Mouse (Mus musculus): Measurements from ENCODE around the gene Gtf3c1.

Gtf3c1 gene

DNA sequence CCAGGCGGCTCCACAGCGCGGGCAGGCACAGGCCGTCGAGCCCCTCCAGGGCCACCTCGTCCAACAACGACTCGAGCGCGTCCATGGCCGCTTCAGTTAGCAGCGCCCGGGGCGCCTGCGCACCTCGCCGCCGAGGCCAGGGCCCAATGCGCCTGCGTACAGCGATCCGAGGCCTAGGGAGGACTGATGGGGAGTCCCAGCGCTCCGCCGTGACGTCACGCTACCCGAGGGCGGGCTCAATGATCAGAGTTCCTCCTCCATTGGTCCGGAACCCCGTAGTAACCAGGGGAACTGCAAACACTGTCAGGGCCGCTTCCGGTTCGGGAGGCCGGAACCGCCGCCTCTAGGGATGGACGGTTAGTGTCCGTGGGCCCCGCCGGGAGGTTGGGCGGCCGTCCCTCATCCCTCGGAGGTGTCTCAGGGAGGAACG lies at the start of gene Gtf3c1, which contains the start of gene D430042O09Rik:
Gene Gtf3c1, minus strand, starts transcription at position 188 of the 430 bp plus-strand sequence.
Gene D430042O09Rik, plus strand, starts transcription at position 296 of the 430 bp plus-strand sequence.
- DNase-seq (ENCODE audit: low read depth) = peak; percentile 100

DNA sequence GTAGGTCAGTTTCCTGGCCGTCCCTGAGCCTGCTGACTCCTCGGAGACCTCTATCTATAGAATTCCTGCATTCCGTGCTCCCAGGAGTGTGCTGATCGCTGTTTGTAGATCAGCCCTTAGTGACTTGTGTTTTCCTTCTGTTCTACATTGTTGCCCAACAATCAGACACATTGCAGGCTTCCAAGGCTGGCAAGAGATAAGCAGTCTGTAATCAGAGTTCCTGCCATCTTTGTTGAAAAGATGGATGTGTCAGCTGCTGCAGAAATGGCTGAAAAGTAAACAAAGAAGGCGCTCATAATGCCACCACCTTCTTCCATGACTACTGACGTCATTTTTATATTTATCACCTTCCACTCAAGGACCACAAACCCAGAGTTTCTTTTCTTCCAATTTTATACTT lies 49.2 kb upstream of the Gtf3c1 start:
- DNase-seq (ENCODE audit: low read depth) = no peak

DNA sequence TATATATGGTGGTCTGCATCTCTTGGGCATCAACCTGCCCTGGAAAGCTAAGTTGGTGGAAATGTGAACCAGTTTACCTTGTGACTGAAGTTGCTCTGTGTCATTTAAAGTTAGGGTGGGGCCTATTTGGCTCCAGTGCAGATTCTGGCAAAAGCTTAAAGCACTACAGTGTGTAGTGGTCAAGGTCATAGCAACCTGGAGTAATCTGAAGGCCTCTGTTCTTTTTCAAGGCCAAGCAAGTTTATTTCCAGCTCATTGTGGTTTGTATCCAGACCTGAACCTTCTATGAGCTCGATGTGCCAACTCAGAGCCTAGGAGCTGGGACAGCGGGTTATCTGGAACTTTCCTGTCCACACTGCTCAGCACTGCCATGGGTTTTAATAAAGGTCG lies 45.7 kb upstream of the Gtf3c1 start:
- no peak for DNase-seq (ENCODE audit: low read depth)

DNA sequence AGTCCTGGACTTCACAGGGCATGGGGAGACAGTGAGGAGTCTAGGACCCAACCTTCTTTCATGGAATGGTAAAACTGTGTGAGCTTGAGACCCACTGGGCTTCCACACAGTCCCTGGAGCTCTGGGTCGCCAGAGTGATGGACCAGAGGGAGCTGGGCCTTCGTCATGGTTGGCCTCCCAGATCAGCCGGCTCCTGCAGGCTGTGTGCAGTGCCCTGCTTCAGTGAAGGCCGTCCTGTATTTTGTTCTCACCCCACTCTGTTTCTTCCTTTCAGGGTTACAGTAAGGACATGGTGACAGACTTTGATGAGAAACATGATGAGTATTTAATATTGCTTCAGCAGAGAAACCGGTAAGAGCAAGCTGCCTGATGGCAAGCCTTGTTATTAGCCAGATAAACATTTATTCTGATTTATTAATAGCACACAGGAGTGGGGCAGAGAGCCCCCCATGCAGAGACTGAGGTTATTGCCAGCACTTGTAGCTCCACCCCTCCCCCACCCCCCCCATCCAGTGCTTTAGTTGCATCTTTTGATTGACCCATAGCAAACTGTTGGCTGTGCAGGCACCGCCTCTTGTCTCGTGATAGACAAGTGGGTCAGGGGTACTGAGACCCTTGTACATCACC lies 45.2 kb upstream of the Gtf3c1 start:
- DNase-seq (ENCODE audit: low read depth) = no peak

DNA sequence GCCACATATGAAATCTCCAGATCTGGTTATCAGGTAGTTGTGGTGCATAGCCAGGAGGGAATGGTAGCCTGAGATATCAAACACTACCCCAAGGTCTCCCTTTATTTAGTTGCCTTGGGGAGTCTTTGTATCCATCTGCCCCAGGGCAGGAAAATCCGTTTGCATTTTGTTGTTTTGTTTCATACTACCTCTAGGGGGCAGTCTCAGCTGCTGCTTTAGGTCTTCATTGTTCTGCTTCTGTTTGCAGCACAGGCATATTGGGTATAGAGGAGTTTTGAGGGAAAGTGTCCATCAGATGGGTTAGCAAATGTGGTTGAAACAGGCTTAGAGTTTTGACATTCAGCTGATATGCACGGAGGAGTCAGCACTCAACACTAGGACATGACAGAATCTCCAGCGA lies 40.6 kb upstream of the Gtf3c1 start:
- DNase-seq (ENCODE audit: low read depth) = peak; percentile 18

DNA sequence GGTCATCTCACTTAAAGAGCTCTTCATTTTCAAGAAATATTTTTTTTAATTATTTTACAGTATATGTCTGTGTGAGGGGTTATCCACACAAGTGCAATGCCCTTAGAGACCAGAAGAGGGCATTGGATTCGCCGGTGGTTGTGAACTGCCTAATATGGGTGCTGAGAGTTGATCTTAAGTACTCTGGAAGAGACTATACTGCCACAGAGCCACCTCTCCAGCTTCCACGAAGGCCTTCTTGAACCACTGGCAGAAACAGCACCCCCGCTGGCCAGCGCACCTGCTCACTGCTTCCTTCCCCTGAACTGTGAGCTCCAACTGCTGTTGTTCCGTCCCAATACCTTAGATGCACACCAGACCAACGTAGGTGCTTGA lies 39.7 kb upstream of the Gtf3c1 start:
- no peak for DNase-seq (ENCODE audit: low read depth)

DNA sequence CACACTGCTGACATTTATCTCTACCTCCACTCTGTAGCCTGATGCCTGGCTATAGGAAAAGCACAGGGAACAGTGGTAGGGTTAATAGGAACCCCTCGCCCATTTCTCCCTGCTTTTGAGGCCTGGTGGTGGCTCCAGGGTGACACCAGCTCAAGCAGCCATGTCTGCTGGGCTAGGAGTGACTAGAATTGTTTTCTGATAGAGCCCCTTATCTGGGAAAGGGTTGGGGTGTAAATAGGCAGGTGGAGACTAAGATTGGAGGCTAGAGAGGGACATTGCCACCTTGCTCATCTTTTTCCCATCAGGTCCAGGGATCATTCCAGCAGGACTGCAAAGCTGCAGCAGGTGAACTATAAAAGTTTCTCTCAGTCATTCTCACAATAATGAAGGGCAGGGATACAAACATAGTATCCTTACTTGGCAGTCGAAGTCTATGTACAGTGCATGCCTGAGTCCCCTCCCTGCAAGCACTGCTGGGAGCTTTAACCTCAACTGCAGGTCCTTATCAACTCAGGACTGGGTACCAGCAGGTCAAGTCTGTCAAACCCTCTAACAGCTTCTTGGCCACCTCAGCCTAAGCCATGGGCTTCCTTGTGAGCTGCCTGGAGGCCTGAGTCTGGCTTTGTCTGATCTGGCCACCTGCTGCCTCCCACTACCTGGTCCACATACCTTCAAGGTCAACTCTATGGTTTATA lies 39.2 kb upstream of the Gtf3c1 start:
- no peak for DNase-seq (ENCODE audit: low read depth)

DNA sequence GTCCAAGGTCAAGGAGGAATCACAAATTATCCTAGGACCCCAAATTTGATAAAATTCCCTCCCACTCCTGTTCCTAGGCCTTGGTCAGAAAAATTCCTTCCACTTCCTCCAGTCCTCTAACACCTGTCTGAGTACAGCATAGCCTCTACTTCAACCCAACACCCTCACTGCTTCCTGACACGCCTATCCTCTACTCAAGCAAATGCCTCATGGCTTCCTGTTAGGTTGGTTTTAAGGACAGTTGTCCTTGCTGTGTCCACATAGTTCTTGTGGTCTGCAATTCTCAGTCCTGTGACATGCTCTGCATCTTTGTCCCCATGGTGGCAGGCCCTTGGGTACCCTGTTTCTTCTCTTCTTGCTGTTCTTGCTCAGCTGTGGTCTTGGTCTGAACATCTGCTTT lies 37.2 kb upstream of the Gtf3c1 start:
- DNase-seq (ENCODE audit: low read depth) = no peak

DNA sequence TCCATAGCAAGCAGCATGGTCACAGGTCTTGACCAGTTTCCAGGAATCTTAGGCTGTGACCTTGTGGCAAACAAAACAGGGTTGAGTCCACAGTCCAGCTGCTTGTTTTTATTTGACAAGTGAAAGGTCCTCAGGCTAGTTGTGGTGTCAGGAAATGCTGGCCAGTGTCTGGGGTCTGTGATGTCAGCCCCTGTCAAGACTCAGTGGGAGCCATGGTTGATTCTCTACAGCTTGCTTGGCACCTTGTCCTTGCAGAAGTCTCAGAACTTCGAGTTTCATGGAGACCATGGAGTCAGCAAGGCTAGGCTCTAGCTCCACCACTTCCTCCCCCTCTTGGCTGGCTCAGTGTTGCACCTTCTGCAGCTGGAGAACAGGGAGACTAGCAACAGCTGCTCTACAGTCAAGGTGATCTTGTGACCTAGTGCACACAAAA lies 33.7 kb upstream of the Gtf3c1 start:
- no peak for DNase-seq (ENCODE audit: low read depth)

DNA sequence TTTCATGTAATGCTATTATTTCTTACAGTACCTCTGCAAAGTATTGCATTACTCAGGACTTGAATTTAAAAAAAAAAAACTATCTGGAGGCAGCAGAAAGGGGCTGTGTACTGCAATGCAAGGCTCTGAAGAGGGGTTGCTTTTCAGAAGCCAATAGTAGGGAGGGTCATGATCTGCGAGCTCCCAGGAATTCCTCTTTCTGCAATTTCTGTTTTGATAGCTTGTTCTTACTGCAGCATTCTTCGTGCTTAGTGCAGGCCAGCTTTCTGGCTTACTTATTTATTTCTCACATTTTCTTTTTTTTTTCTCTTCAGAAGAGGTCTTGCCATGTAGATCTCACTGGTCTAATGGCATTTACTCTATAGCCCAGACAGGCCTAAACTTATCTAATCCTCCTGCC lies 32.9 kb upstream of the Gtf3c1 start:
- DNase-seq (ENCODE audit: low read depth) = no peak

DNA sequence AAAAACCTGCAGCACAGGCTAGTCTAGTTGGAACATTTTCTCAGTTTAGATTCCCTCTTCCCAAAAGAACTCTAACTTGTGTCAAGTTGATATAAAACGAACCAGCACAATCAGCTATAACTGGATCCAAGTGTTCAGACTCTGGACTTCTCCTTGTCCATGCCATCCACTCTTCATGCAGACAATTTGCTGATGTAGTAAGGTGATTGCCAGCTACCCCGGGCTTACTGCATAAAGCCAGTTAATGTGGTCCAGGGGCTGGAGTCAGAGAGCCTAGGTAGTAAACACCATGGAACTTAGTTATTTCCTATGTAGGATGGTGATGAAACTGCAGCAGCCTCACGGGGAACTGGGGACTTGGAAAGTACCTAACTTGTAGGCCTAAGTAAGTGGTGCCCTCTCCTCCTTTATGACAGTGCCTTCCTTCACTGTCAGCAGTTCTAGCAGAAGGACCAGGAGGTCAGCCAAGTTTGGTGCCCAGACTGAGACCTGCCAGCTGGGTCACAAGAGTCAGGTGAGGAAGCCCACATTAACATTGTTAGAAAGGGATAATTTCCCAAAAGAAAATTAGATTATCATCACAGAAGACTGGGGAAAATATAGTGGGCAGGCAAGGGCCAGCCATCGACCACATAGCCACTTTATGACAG lies 28.9 kb upstream of the Gtf3c1 start:
- DNase-seq (ENCODE audit: low read depth) = no peak

DNA sequence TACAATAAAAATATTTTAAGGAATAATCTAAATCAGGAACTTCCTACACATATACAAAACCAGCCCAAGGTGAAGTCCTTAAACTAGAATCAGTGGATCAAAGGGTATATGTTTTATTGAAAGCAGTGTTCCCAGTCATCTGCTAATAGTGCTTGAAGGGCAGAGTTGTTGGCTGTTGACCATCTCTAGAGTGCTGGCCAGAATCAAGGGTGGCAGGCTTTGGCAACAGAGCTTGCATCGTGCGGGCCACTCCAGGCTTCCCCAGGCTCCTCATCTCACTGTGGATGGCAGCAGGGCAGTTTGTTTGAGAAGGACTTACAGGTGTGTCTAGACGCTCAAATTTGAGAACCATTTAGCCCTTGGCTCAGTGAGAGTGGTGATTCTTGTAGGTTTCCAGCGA lies 26.2 kb upstream of the Gtf3c1 start:
- DNase-seq (ENCODE audit: low read depth) = no peak

DNA sequence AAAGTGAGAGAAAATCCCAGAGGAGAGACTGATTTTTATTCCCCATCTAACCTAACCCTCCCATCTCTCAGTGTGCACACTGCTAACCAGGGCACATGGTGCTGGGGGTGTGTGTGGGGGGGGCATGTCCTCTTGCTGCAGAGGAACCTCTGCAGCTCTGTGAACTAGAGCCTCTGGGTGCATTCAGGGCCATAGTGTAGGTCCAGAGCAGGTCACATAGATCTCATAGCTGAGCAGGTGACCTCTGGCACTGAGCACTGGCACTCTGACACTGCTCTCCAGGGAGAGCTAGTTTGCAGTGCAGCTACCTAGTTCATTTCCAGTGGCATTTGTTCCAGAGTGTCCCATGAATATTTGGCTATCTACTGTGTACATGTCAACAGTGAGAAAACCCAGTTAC lies 24.1 kb upstream of the Gtf3c1 start:
- DNase-seq (ENCODE audit: low read depth) = no peak

DNA sequence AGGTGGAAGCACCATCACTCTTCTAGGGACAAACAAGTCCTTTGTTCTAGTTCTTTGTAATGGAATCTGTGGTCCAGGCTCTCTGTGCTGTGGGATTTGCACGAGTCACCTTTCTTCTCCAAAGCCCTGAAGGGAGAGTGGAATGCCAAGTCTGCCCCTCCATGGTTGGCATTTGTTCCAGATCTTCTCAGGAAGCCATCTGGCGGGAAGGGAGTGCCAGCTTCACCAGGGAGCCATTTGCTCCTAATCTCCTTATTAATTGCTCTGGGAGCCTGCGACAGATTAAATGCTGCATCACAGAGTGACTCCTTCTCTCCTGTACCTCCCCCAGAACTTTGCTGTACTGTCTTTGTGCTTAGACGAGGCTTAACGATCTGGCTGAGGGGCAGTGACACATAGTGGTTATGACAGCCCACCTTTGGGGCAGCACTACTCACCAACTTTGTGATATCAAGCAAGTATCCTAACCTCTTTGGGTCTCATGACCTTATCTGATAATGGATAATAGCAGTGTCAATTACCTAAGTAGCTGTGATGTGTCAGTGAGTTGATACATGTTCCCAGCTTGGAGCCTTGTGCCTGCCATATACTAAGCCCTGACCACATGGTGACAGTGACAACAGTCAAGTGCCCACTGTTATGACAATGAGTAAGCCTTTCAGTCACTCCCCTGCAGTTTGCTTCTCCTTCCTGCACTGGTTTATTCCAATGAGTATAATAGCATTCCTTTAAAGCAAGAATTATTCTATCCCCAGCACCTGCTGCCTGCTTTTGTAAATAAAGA lies 15.8 kb upstream of the Gtf3c1 start:
- DNase-seq (ENCODE audit: low read depth) = no peak

DNA sequence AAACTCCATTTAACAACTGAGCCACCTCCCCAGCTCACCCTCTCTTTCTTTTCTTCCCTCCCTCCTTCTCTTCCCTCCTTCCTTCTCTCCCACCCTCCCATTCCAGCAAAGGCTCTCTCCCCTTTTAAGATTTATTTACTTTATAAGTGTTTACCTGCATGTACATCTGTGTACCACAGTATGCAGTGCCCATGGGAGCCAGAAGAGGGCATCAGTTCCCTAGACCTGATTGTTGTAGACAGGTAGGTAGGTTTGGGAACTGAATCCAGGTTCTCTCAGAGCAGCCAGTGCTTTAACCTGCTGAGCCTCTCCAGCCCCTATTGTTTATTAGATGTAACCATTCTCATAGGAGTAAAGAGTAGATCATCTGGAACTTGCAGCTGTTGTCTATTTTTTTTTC lies 14.5 kb upstream of the Gtf3c1 start:
- no peak for DNase-seq (ENCODE audit: low read depth)

DNA sequence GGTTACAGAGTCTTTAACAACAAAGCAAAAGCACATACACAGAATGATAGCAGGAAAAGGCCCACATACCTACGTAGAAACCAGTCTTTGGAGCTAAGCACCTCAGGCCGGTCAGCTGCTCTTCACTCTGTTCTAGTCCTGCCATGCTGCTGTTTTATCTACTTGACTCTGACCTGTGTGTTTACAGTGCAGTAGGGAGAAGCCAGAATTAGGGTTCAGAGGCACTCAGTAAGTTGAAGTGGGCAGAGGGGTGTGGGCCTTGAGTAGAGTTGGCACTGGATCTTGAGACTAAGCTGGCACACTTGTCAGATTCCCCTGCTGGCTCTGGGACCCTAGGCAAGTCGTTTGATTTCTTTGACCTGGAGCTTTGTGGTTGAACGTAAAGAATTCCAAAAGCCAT lies 13.5 kb upstream of the Gtf3c1 start:
- DNase-seq (ENCODE audit: low read depth) = no peak

DNA sequence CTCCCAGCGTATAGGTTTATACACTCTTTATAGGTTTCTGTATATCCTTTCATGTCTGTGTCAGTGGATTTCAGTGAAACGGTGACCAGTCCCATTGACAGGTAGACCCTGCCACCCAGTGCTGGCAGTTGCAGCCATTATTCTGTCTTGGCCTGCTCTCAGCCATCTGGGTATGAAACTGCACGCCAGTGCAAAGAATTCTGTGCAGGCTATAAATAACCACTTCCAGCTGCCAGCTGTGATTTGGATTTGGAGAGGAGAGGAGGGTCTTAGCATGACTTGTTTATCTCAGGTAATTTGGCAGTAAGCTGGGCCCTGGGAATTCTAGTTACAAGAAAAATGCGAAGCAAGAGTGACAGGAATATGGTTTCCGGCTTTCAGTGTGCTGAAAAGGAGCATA lies 12.8 kb upstream of the Gtf3c1 start:
- no peak for DNase-seq (ENCODE audit: low read depth)

DNA sequence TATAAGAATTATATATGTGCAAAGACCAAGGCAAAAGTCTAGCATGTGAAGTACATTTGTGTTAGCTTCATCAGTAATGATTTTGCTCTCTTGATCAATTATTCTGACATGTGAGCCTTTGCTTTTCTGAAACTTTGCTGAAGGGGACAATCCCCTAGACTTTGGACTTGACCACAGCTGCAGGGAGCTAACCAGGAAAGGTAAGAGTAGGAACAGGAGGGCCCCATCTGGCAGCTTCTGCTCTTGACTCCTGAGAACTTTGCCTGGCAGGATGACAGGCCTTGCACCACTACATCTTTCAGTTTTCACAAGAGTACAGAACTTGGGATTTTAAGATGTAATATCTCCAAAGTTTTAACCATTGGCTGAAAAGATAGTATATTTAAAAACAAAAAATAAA lies 10.0 kb upstream of the Gtf3c1 start:
- DNase-seq (ENCODE audit: low read depth) = no peak

DNA sequence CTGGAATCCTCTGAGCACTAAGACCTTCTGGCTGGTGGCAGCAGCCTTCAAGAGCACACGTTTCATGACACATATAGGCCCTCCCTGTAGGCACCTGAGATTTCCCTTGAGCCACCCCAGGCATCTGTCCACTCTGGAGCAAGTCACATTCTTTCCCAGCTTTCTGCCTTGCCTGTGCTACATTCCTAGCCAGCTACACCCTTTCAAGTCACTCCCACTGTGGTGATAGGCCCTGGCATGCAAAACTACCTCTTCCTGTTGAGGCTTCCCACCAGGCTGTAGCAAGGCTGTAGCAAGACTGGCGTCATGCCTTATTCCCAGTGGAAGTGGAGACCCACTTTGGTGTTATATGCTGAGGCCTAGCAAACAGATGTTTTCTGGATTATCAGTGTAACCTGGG lies 9.1 kb upstream of the Gtf3c1 start:
- no peak for DNase-seq (ENCODE audit: low read depth)

DNA sequence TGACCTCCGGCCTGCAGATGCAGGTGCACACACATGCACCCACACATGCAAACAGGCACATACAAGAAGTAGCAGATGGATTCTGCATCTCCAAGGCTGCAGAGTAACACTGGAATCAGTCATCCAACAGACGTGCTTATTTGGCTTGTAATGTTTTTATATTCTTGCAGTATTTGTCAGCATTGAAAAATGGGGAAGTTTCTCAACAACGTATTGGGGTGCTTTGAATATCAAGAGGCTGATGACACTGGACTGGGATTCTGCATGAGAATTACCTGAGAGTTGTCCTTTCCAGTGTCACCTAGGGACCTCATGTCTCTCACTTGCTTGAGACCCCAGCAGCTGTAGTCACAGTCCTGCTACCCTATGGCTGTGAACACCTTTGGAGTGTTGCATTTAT lies 7.2 kb upstream of the Gtf3c1 start:
- DNase-seq (ENCODE audit: low read depth) = no peak

DNA sequence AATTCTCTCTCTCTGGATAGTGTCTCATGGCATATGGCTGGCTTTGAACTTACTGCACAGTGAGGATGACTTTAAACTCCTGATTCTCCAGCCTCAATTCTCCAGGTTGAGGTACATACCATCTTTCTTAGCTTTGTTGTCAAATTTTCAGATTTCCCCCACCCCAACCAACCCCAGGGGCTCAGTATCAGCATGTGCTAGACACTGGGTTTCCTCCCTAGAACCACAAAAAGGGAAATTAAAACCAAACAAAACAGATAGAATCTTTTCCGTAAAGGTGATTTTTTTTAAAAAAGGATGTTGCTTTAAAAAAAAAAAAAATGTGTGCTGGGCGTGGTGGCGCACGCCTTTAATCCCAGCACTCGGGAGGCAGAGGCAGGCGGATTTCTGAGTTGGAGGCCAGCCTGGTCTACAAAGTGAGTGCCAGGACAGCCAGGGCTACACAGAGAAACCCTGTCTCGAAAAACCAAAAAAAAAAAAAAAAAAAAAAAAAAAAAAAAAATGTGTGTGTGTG lies 6.0 kb upstream of the Gtf3c1 start:
- DNase-seq (ENCODE audit: low read depth) = peak; percentile 52

DNA sequence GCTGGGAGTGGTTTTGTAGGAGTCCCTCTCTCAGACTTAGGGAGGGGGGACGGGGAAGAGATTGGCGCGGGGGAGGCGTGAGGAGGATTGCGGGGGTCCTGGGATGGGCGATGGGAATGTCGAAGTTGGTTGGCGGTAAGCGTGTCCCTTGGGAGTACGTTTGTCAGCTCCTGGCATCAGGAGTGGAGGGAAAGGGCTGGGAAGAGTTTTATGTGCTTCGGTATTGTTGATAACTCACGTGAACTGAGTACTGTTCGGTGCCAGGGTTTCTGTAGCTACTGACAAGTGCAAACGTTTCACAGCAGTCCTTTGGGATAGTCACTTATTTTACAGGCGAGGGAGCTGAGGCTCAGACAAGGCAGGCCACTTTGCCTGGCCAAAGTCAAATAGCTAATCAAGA lies 520 bp upstream of the Gtf3c1 start:
- peak; percentile 37 for DNase-seq (ENCODE audit: low read depth)

Measured in naive thymus-derived CD4-positive, alpha-beta T cell, adult 2 months (primary cell).